Mouse (Mus musculus) C2C12 (cell line): ENCODE results near the gene Ccdc82.

Experiments used
- CEBPB ChIP-seq: IDR thresholded peaks from one replicate; pipeline ENCODE4 v1.6.1; 2011; ENCODE audit warnings: low read depth, mild to moderate bottlenecking, control low read depth, moderate library complexity
- CTCF ChIP-seq: IDR thresholded peaks from one replicate; pipeline ENCODE4 v1.5.1; 2011; ENCODE audit not compliant: control insufficient read depth, insufficient read depth, insufficient read length
- MYOD1 ChIP-seq: IDR thresholded peaks from one replicate; pipeline ENCODE4 v1.6.1; 2011; ENCODE audit warnings: low read depth; ENCODE audit not compliant: control insufficient read depth, insufficient read length
- MYOG ChIP-seq: IDR thresholded peaks from one replicate; pipeline ENCODE4 v1.6.1; 2011; ENCODE audit not compliant: control insufficient read depth, insufficient read length; ENCODE audit errors: extremely low read depth
- USF1 ChIP-seq: IDR thresholded peaks from one replicate; pipeline ENCODE4 v1.6.1; 2011; ENCODE audit warnings: low read depth, mild to moderate bottlenecking, control low read depth, moderate library complexity

- TF ChIP-seq CTCF (no peak), USF1 (no peak), CEBPB (no peak), MYOD1 (no peak), MYOG (no peak)
Measured at GRCm38 (mm10) chr9:13311094-13311493, 64.3 kb downstream of the Ccdc82 start.
